Mouse (Mus musculus) embryo, embryonic 10 days (tissue): ENCODE measurements around the gene Rem2.
A peak's percentile ranks its signal among the peaks of the same experiment; 100 is the strongest.

Experiments
- DNase-seq: peaks from one replicate; pipeline ENCODE4 v3.0.0-alpha.2; 2015; ENCODE audit warnings: low spot score

Gene Rem2

DNA sequence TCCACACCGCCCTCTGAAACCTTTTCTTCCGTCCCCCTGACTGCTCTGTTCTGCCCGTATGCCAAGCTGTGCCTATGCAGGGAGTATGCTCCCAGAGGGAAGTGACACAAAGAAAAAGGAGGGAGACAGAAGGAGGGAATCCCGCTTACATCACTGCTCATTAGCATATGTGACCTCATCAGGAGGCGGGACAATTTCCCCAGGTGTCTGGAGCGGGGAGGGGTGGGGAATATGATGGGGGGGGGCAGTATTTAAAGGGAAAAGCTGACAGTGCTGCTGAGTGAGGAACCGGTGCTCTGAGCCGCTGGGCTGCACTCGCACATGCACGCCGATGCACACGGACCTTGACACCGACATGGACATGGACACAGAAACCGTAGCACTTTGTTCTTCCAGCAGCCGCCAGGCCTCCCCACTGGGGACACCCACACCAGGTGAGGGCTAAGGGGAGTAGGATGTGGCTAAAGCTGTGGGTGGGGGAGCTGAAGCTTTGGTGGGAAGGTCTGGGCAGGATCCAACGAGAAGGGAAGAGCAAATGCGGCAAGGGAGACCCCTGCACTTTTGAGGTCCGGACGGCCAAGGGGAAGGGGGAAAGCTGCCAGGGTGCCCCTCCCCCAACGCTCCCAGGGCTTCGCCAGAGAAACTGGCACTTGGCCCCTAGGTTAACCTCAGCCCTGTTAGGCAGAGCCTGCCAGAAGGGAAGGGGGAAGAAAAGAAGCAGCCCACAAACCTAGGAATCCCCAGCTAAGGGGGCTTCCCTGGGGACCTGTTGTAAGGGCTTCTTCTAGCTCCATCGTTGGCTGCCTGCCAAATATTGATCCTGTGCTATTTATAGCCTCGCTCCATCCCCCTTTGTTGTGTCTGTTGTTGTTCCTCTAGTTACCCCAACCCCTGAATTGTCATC is at the start of gene Rem2:
Gene Rem2, plus strand, starts transcription at position 160 of the 904 bp plus-strand sequence.
- peak; percentile 80 for DNase-seq

DNA sequence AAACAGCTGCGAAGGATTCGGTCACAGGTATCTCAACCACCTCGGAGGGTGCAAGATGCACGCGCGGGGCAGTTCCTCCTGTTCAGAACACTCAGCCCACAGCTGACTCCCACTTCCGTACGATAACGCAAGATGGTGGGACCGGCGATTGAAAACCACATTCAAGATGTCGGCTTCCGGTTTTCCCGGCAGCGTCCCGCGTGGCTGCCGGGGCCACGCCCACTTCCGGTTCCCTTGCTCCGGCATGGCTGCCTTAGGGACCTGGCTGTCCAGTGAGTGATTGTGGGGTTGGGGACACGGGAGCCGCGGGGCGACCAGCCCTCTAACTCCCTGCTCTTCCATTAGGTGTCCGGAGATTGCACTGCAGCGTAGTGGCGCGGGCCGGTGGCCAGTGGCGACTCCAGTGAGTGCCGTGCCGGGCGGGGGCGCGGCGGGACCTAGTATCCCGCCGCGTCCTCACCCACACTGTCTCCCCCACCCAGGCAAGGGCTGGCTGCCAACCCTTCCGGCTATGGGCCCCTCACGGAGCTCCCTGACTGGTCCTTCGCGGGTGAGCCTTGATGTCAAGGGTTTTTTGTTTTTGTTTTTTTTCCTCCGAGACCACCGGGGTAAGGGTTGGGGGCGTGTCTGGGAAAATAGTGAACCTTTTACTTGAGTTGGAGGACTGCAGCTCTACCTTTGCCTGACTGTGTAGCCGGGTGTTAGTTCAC is 49.1 kb upstream of the Rem2 start, which contains the start of gene Mrpl52:
Gene Mrpl52, plus strand, starts transcription at position 221 of the 710 bp plus-strand sequence.
- peak; percentile 95 for DNase-seq

DNA sequence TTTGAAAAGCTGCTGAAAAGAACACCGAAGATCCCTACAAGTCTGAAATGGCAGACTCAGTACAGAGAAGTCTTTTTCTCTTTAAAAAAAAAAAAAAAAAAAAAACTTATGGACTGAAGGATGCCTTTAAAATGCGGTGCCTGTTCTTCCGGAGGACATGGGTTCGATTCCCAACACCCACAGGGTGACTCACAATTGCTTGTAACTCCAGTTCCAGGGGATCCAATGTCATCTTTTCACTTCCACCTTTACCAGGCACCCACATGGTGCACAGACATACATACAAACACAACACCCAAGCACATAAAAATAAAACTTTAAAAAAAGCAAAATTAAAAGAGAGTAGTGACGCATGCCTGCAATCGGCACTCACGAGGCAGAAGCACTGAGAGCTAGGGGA is 48.2 kb upstream of the Rem2 start:
- no peak for DNase-seq

DNA sequence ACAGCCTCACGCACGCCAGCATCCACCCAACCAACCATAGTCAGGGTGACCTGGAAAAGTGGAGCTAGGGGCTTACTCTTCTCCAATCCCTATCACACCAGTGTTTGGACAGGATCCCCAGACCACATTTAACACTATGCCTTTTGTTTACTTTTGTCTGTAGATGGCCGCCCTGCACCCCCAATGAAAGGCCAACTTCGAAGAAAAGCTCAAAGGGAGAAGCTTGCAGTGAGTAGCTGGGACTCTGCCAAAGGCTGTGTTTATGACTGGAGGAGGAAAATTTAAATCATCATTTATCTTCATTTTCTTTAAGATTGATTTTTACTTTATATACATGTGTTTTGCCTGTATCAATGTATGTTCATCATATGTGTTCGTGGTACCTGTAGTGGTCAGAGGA is 47.5 kb upstream of the Rem2 start:
- no peak for DNase-seq

DNA sequence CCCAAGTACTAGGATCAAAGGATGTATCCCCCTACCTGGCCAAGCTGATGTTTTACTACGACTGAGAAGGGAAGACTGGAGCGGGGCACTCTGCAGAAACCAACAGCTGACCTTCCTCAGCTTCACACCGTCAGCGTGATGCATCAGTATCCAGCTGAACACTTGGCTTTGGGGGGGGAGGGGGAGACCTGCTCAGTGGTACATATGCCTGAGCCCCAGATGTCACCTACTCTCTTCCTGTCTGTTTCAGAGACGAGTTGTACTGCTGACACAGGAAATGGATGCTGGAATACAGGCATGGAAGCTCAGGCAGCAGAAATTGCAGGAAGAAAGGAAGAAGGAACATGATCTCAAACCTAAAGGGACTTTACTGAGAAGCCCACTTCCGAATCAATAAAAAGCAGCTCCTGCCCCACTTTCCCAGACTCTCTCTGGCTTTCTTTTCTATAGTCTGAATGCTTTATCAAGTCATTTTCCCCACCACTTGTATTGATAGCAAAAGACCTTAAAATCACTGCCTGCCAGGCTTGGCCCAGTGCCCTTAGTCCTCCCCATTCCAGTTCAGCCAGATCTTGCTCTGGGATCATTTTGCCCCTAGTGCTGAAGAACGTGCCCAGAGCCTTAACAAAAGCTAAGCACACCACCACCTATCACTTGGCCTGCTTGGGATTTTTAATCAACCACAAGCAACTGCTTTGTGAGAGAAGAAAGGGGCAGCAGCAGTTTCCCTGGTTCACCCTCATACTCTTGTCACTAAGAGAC is 46.4 kb upstream of the Rem2 start:
- DNase-seq: no peak

DNA sequence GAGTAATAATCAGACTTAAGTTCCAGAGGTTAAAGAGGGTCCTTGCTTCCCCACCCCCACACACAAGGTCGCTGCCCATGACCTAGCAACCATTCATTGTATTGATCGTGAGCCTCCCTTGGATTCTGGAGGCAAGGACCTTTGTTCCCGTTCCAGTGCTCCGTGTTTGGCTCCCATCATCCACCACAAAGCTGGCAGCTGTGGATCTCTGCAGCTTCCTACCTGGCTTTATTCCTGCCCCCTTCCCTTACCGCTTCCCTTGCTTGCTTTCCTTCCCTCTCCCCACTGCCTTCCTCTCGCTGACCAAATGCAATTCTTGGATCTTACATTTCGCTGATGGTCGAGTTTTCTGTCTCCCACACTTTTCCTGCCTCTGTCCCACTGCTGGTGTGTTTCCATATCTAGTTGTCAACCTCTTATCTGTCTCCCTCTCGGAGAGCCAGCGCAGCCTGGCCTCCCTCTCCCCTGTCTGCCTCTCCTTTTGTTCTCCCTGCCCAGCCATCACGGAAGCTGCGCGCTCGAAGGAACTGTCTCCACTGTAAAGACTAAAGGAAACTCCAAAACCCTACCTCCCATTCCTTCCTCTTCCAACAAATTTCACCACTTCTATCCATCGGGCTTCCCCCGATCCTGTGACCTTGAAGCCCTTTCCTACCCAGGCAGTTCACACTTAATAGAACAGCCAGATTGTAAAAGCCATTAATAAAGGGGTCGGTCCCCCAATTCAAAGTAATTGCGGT is 45.3 kb upstream of the Rem2 start:
- DNase-seq: peak; percentile 66

DNA sequence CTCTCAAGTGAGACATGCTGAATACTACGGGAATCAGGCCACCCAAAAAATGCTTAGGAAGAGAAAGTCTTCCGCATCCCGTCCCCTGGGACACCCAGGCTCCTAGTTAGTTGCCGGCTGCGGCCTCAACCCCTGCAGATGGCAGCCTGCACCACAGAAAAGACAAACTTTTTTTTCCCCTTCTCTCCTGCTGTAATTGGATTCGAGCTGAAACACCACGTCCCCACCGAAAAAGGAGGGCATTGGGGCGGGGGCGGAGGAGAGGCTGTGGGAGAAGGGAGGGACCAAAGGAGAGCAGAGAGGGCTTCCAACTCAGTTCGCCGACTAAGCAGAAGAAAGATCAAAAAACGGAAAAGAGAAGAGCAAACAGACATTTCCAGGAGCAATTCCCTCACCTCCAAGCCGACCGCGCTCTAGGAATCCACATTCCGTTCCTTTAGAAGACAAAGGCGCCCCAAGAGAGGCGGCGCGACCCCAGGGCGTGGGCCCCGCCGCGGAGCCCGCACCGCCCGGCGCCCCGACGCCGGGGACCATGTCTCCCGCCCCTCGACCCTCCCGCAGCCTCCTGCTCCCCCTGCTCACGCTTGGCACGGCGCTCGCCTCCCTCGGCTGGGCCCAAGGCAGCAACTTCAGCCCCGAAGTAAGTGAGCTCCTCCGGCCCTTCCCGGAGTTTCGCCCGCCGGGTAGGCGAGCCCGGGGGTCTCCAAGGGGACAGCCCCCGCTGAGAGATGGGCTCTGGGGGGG is 44.4 kb upstream of the Rem2 start, which contains the start of gene Mmp14:
Gene Mmp14, plus strand, starts transcription at position 279 of the 744 bp plus-strand sequence.
- peak; percentile 78 for DNase-seq

DNA sequence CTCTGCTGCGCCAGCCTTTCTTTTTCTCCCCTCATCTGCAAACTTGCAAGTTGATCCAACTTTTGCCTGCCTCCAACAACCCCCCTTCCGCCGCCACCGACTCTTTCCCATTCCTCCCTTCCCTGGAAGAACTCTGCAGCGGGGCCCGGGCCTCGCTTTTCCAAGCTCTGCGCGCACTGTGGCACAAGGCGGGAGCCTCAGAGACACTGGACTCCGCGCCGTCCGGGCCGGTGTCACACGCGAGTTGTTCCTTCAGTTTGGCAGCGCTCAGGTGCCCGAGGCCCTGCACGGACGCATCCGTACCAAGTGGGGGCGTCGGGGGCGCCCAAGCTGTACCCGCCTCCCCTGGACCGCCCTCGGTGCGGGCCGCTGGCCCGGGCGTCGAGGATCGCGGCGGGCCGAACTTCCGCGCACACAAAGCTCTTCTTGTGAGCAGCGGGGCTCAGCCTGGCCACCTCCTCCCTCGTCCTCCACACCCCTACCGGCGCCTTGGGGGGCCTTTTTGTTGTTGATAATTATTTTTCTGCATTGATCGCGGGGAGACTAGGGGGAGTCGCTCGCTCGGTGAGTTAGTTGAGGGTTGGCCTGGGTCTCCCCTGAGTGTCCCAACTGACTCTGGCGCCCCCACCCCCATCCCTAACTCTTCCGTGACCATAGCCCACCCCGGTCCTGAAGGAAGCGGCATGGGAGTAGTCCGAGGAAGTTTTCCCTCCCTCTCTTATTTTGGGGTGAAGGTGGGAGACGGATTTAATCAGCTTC is 43.6 kb upstream of the Rem2 start:
- peak; percentile 53 for DNase-seq

DNA sequence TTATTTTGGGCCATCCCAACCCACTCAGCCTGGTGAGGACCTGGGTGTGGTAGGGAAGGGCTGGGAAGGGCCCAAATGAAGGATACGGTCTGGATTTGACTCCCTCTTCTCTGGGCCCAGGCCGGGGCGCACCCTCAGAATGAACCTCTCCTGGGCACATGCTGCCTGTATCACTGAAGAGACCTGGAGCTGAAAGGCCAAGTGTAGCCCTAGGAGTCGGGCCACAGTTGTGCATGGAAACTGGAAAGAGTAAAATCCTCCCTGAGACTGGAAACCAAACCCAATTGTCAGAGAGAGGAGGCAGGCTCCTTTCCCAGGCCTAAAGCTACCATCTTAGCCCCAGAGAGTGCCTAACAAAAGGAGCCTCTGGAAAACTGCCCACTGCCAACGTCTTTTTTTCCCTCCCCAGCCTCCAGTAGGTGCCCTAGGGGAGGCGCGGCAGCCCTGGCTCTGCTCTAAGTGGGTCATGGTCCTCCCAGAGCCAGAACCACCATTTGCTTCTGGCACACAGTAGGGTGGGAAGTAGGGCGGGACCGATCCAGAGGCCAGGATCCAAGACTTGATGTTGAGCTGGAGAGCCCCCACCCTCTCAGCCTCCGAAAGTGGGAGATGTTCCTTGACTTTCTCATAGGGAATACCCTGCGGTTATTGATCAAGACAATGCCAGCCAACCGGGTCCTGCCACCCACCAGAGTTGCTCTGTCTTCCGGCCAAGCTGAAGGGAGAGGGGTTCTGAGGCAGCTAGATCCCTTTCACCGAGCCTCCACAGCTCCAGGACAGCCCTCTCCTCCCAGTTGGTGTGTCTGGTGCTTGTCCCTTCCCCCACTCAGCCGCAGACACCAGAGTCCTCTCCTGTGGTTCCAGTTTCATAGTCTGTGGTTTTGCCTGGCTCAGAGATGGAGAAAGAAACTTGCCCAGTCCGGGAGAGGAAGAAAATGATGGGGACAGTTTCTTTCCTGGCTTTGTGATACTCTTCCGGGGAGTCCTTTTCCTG is 42.8 kb upstream of the Rem2 start:
- DNase-seq: no peak

DNA sequence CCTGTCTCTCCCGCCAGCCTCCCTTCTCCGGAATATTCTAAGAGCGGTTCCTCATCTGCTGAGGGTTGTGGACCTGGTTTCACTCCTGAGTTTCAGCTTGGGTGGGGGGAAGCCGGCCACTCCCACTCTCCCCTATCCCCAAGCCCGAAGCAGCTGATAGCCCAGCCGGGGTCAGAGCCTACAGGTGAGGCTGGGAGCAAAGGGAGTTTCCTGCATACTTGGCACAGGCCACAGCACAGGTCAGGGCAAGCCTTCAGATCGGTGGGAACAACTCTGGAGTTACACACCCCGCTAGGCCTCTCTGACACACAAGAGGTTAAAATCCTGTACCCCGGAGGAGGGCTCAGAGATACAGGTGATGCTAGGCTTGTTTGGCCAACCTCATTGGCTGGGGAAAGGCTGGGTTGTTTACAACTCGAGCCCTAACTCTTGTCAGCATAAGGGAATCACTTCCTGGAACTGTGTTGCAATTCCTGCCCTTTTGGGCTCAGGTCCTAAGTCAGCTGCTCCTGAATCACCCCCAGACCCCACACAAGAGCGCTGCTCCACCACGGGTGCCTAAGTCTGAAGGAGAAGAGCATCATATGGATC is 41.9 kb upstream of the Rem2 start:
- DNase-seq: no peak

DNA sequence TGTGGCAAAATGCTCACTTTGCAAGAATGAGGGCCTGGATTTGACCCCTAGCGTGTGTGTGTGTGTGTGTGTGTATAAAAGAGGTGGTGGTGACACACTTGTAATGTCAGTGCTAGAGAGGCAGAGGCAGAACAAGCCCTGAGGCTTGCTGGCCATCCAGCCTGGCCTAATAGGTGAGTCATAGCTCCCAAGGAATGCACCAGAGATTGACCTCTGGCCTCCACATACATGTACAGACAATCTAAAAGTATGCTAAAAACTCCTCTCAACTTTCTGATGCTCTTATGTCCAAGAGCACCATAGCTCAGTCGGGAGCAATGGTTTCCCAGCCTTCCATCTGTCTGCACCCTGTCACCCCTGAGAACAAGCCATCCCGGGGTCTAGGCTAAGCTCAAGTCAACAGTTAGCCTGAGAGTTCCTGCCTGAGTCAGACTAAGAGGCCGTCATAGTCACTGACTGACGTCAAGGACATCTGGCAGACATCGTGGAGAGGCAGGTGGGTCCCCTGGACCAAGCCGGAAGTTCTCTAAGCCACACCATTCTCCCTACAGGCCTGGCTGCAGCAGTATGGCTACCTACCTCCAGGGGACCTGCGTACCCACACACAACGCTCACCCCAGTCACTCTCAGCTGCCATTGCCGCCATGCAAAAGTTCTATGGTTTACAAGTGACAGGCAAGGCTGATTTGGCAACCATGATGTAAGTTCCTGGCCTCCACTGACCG is 40.5 kb upstream of the Rem2 start:
- DNase-seq: no peak

DNA sequence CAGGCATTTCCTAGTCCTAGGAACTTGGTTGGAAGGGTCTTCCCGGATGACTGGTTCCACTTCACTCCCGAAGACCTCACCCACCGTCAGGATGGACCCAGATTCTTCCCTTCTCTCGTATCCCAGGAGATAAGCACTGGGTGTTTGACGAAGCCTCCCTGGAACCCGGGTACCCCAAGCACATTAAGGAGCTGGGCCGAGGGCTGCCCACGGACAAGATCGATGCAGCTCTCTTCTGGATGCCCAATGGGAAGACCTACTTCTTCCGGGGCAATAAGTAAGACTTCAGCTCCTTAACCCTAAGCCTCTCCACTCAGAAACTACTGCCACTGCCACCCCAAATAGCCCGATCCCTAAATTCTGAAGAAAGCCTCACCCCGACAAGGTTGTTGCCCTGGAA is 36.7 kb upstream of the Rem2 start:
- DNase-seq: no peak

DNA sequence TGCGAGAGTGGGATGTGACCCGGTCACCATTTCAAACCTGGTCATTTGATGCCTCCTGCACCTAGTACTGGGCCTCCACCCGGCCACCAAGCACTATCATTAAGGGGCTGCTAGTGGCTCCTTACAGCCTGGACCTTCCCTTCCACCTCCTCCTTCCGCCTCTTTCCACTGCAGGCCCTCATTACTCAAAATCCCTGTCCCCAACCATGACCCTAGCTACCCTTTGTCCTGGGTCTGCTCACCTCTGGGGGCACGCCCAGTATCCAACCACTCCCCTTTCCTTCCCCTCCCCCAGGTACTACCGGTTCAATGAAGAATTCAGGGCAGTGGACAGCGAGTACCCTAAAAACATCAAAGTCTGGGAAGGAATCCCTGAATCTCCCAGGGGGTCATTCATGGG is 36.3 kb upstream of the Rem2 start:
- no peak for DNase-seq

DNA sequence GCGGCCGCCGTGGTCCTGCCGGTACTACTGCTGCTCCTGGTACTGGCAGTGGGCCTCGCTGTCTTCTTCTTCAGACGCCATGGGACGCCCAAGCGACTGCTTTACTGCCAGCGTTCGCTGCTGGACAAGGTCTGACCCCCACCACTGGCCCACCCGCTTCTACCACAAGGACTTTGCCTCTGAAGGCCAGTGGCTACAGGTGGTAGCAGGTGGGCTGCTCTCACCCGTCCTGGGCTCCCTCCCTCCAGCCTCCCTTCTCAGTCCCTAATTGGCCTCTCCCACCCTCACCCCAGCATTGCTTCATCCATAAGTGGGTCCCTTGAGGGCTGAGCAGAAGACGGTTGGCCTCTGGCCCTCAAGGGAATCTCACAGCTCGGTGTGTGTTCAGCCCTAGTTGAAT is 35.4 kb upstream of the Rem2 start:
- DNase-seq: no peak

DNA sequence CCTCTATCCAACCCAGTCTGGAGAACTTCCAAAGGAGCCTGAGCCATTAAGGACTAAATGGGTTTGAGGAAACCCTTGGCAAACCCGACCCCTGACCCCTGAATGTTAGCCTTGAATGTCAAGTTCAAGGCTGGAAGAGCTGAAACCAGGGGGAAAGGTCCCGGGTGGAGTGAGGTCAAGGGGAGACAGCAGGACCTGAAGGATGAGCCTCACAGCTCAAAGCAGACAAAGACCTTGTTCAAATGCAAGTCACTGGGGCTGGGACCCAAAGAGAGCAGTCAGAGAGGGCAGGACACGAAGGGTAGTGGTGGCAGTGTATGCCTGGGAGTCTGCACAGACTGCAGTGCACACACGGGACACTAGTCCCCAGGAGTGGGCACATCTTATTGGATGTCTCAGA is 34.5 kb upstream of the Rem2 start:
- DNase-seq: no peak

DNA sequence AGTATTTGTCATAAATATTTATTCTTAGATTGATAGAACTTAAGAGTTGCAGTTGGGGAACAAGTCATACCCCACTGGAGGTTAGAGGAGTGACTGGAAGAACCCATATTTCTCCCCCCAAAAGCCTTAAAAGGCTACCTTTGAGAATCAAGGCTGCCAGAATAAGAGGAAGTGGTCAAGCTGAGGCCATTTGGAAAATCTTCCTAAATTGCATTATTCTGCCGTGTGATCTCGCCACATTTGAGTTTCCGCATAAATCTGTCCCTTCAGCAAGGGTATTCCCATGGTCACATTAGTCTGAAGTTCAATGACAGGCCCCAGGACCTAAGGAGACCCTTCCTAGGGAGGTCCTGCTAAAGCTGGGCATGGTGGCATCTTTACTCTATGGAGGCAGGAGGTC is 33.4 kb upstream of the Rem2 start:
- DNase-seq: no peak

DNA sequence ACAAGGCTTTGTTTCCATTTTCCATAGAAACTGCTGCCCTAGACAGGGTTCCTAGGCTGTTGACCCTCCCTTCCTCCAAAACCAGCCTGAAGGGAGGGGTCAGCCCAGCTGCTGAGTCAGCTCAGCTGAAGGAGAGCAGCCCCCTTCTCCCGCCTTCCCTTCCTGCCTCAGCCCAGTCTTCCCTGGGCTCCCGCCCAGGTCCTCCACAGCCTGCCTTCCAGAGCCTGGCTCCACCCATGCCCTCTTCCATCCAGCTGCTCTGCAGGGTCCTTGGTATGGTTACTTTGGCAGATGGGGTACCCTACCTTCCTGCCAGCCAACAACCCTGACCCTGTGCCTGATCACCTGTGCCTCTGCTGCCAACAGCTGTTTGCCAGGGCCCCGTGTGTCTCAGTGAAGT is 32.7 kb upstream of the Rem2 start:
- peak; percentile 65 for DNase-seq
